Mouse (Mus musculus) layer of hippocampus, postnatal 36 days (tissue): ENCODE measurements around the gene Hist1h3d. TPM values are rescaled to one million over a fixed set of nuclear protein-coding genes. Genes with fewer than 3 reads are reported as not detected.

Source experiments
- DNase-seq, 2 experiments: peaks; one replicate each; pipeline ENCODE4 v3.0.0; 2022
- microRNA-seq, 2 experiments: library from miRNA; unstranded; fragments of <30 nt; microRNA quantifications; one replicate each; pipeline ENCODE4 v1.2.0; 2021
- total RNA-seq, 2 experiments: library from RNA; stranded (reverse); gene quantifications; 2 replicates each; pipeline ENCODE4 v1.2.3; 2021

Hist1h3d gene
- total RNA-seq, 2 experiments from 2014 or later = 12.8 to 15.5 TPM

GRCm38 (mm10) chr13:23622175-23622671 lies 46.7 kb downstream of the Hist1h3d start, which contains the start of gene Hist1h1e:
Hist1h1e (minus strand) TSS chr13:23622558.
- DNase-seq = peak; percentile 84 to 87

GRCm38 (mm10) chr13:23622861-23623450 lies 47.4 kb downstream of the Hist1h3d start:
- no peak for DNase-seq

Small RNA genes lying within 50 kb of the gene (microRNA-seq; reads per million reads assigned to microRNA genes)
- 0 reads per million in 2 experiments for gene Gm44297
- gene Gm44359 = 0 reads per million in 2 experiments
- gene Gm44394 = 0 reads per million in 2 experiments

Other genes starting within 250 kb of the Hist1h3d start
- gene Zfp322a, start 206.6 kb upstream of the Hist1h3d start, total RNA-seq = 10 to 100 TPM; 37.7 to 38.8 TPM
- gene Abt1, start 151.9 kb upstream of the Hist1h3d start, total RNA-seq = 1 to 10 TPM; 7.9 to 8.7 TPM
- not detected for gene Btn1a1, start 109.9 kb upstream of the Hist1h3d start, total RNA-seq
- gene Btn2a2, start 86.9 kb upstream of the Hist1h3d start, total RNA-seq = under 1 TPM; 0.51 to 0.80 TPM
- 100 to 1,000 TPM; 363 to 377 TPM for gene Hist1h4h, start 44.7 kb upstream of the Hist1h3d start, total RNA-seq
- 10 to 100 TPM; 12.2 to 14.4 TPM for gene Hist1h2af, start 41.9 kb upstream of the Hist1h3d start, total RNA-seq
- gene Hist1h3g, start 40.3 kb upstream of the Hist1h3d start, total RNA-seq = 1 to 10 TPM; 3.9 to 4.9 TPM
- 1 to 10 TPM; 1.1 to 1.2 TPM for gene Hist1h2bh, start 32.4 kb upstream of the Hist1h3d start, total RNA-seq
- 10 to 100 TPM; 16.2 to 17.4 TPM for gene Hist1h3f, start 31.7 kb upstream of the Hist1h3d start, total RNA-seq
- 100 to 1,000 TPM; 143 to 156 TPM for gene Hist1h4f, start 24.1 kb upstream of the Hist1h3d start, total RNA-seq
- gene Hist1h1d, start 22.5 kb upstream of the Hist1h3d start, total RNA-seq = 1 to 10 TPM; 4.3 to 6.0 TPM
- 10 to 100 TPM; 47.8 to 49.2 TPM for gene Hist1h3e, start 13.4 kb upstream of the Hist1h3d start, total RNA-seq
- 1 to 10 TPM; 5.6 to 6.4 TPM for gene Hist1h2ae, start 4.5 kb upstream of the Hist1h3d start, total RNA-seq
- gene Hist1h2bg, start 4.4 kb upstream of the Hist1h3d start, total RNA-seq = 10 to 100 TPM; 74.7 to 86.4 TPM
- 10 to 100 TPM; 30.2 to 30.9 TPM for gene Hist1h2bf, start 1.6 kb upstream of the Hist1h3d start, total RNA-seq
- 1 to 10 TPM; 5.2 to 9.9 TPM for gene Hist1h2ad, start 1.4 kb upstream of the Hist1h3d start, total RNA-seq
- 100 to 1,000 TPM; 132 to 135 TPM for gene Hist1h4d, start 5.8 kb downstream of the Hist1h3d start, total RNA-seq
- gene Hist1h2be, start 45.4 kb downstream of the Hist1h3d start, total RNA-seq = 10 to 100 TPM; 12.0 to 12.3 TPM
- gene Hist1h1e, start 46.8 kb downstream of the Hist1h3d start, total RNA-seq = 10 to 100 TPM; 42.1 to 46.4 TPM
- 1 to 10 TPM; 2.7 to 3.5 TPM for gene Hist1h2ac, start 108.2 kb downstream of the Hist1h3d start, total RNA-seq
- 10 to 100 TPM; 50.8 to 57.7 TPM for gene Hist1h2bc, start 108.4 kb downstream of the Hist1h3d start, total RNA-seq
- gene Hist1h1t, start 120.1 kb downstream of the Hist1h3d start, total RNA-seq = not detected
- gene Hist1h4c, start 122.7 kb downstream of the Hist1h3d start, total RNA-seq = 10 to 100 TPM; 95.4 to 98.7 TPM
- gene Hfe, start 135.1 kb downstream of the Hist1h3d start, total RNA-seq = 1 to 10 TPM; 1.7 to 3.0 TPM
- 10 to 100 TPM; 52.8 to 55.3 TPM for gene Hist1h1c, start 163.0 kb downstream of the Hist1h3d start, total RNA-seq
- 1 to 10 TPM; 2.5 to 5.2 TPM for gene Hist1h3c, start 169.8 kb downstream of the Hist1h3d start, total RNA-seq
- 10 to 100 TPM; 23.0 to 24.2 TPM for gene Hist1h2bb, start 171.0 kb downstream of the Hist1h3d start, total RNA-seq
- 10 to 100 TPM; 29.8 to 37.0 TPM for gene Hist1h2ab, start 175.4 kb downstream of the Hist1h3d start, total RNA-seq
- gene Hist1h3b, start 176.5 kb downstream of the Hist1h3d start, total RNA-seq = 10 to 100 TPM; 15.0 to 21.4 TPM
- gene Hist1h4b, start 181.2 kb downstream of the Hist1h3d start, total RNA-seq = 10 to 100 TPM; 83.9 to 89.6 TPM
- 10 to 100 TPM; 35.4 to 47.1 TPM for gene Hist1h4a, start 185.5 kb downstream of the Hist1h3d start, total RNA-seq
- 10 to 100 TPM; 37.3 to 46.3 TPM for gene Hist1h3a, start 186.6 kb downstream of the Hist1h3d start, total RNA-seq
- 10 to 100 TPM; 17.0 to 19.5 TPM for gene Hist1h1a, start 187.9 kb downstream of the Hist1h3d start, total RNA-seq
- under 1 TPM in 1 of 2 experiments, not detected in 1; 0.18 TPM for gene Trim38, start 194.2 kb downstream of the Hist1h3d start, total RNA-seq
- under 1 TPM in 1 of 2 experiments, not detected in 1; 0.23 TPM for gene Slc17a2, start 231.2 kb downstream of the Hist1h3d start, total RNA-seq